Mouse (Mus musculus) A20 (cell line): ENCODE results near the gene Grb10.

Experiments used
- DNase-seq: peaks from one replicate; pipeline ENCODE4 v3.0.0-alpha.2; 2011; ENCODE audit warnings: low read depth, low spot score

Gene Grb10

GRCm38 (mm10) chr11:11970246-11970645, 68.2 kb downstream of the Grb10 start:
- no peak for DNase-seq

- DNase-seq, result no peak
Measured at GRCm38 (mm10) chr11:11968830-11969229, 69.7 kb downstream of the Grb10 start.

DNA sequence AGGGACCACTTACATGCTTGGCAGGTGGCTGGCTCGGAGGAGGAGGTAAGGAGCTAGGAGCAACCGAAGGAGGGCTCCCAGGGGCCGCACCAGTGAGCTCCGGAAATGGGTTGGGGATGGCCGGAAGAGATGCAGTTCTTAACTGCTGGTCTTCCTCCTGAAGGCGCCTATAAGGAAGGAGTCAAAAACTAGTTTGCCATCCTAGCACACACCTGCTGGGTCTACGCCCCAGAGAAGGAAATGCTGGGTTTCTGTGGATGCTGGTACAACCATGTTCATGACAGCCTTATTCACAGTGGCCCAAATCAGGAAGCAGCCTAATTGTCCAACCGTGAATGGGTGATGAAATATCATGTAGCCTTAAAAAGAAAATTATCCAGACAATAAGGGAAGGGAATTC, 71.0 kb downstream of the Grb10 start:
- DNase-seq, result no peak

DNA sequence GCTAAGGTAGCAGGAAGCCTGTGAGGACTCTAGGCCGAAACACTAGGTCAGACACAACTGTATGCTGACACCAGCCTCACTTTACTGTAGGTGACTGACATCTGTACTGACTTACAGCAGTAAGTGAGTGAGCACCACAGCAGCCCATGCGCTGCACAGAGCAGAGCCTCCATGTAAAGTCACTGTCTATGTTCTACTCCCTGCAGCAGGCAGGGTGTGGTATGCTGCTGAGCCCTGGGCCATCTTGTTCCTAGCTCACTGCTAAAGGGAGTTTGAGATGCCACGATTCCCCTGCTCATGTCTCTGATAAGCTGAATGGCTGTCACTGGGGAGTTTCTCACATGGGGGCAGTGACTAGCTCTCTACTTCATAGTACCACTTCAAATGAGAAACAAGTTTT, 72.3 kb downstream of the Grb10 start:
- no peak for DNase-seq

DNA sequence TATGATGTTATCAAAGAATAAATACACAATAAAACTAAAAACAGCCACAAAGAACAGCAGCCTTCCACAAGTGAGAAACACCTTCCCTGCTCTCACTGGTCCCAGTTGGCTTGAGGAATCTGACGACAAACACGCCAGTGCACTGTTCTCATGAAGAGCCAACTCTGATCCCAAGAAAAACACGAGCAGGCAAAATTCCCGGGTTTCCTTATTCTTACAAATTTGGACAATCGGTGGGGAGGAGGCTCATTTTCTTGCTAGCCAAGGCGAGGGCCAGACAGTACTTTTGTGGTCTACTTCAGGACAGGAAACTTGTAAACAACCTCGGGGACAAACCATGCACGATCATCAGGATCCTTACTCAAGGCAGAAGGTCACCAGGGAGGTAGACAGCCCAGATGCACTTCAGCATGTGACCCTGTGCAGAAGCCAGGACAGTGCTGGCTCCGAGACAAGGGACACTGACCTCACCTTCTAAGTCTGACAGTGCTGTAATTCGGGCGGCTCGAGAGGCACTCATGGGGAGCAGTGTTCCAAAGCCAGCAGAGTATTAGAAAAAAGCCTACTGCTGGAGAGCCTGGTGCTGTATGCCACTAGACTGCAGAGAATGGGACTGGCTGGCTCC, 72.9 kb downstream of the Grb10 start:
- DNase-seq, result no peak

DNA sequence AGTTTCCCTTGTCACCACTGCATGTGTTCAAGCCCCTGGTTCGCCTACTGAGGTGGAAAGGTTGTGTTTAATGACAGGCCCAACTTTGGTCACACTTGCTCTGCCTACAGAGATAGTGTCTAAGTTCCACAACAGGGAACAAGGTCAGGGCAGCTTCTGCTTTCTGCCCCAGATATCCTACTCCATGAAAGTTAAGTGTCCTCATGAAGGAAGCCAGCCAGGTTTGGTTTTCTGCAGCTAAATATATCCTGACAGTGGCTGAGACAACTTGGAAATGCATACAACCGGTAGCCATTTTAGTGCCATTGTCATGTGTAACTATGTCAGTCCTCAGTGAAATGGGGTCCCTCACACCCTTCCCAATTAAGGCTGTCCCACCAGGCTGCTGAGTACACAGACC, 73.8 kb downstream of the Grb10 start:
- no peak for DNase-seq

- no peak for DNase-seq
Measured at GRCm38 (mm10) chr11:11963587-11963986, 74.9 kb downstream of the Grb10 start.

GRCm38 (mm10) chr11:11963065-11963464, 75.4 kb downstream of the Grb10 start:
- DNase-seq, result no peak

GRCm38 (mm10) chr11:11962629-11962954, 75.9 kb downstream of the Grb10 start:
- no peak for DNase-seq

DNA sequence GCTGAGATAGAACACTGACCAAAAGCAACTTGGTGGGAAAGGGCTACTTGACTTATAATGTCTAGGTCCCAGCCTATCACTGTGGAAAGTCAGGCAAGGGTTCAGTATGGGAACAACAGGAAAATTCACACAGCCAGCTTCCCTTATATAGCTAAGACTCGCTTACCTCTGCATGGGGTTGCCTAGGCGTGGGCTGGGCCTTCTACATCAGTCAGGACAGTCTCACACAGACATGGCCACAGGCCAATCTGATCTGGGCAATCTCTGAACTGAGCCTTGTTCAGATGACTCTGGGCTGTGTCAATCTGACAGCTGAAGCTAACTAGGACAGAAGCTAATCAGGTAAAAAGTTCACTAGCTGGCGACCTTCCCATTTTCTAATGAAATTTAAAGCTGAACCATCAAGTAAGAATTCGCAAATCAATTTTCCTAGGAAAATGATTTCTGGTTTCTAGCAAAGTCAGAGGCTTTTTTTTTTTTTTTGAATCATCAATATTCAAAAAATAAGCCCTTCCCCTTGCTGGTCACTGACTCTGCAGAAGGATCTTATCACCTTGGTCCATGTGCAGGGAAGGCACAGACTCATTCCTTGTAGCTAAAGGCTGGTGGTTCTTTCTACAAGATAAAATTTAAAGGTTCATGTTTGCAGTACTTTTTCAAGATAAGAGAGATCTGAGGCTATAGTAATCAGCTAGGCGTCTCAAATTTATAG, 76.4 kb downstream of the Grb10 start:
- no peak for DNase-seq

GRCm38 (mm10) chr11:11960858-11961257, 77.6 kb downstream of the Grb10 start:
- DNase-seq, result no peak

DNA sequence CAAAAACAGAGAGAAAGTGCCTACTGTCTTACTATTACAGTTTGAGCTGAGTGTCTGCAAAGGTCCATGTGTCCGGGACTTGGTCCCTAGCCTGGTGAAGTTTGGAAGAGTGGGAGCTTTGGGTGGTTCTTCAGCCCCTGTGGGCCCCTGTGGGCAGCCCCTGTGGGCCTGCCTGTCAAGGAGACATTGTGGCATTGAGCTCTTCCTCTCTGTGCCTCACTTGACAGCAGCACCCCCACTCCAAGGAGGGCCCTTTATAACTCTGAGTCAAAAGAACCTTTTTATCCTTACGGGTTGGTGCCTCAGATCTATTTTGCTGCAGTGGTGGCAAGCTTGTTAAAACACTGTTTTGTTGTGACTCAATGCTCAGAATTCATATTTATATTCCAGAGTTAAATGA, 78.3 kb downstream of the Grb10 start:
- DNase-seq, result no peak

DNA sequence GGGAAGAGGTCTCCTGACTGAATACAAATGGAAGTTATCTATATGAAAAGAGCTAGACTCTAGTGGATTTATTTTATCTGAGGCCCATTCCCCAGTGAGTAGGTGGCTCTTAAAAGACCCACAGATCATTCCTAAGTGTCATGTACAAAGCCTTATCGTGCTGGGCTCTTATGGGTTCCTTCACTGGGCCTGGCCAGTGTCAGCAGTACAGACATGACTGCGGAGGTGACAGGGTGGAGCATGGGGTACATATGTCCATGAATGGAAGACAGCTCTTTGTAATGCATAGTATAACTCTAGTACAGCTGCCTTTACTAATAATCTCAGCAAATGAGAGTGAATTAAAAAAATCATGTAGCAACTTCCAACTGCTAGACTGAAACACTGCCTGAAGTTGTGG, 80.0 kb downstream of the Grb10 start:
- no peak for DNase-seq

- no peak for DNase-seq
Measured at GRCm38 (mm10) chr11:11958061-11958361, 80.5 kb downstream of the Grb10 start.

DNA sequence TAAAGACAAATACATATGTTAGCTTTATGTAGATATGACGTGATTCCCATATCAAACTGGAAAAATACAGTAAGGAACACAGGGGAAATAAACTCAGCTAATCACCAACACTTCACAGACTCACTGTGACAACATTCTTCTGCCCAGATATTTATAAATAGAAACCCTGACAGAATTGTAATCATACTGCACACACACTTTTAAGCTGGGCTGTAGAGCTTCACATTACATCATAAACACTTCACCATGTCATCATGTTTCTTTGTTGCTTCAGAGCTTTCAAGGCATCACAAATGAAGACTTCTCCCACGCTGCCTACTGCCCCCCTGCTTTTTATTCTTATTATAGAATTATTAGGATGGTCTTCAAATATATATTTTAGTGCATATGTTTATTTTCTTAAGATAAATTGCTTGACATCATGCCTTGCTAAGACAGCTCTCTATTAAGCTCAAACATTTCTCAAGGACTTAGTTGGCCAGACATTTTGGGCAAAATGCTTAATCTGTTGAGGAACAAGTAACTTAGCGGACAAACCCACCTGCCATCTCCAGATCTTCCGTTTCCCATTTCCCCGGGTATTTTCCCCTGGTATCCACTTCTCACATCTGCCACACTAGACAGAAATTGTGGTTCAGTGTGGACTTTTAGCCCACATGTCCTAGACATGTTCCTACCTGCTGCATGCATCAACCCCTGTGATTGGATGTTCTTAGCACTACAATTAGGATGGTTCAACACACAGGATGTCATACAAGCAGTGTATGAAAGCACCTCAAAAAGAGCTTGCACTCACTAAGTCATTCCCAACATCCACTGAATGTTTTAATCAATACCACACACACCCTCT, 81.0 kb downstream of the Grb10 start:
- DNase-seq, result no peak

GRCm38 (mm10) chr11:11955783-11956182, 82.7 kb downstream of the Grb10 start:
- no peak for DNase-seq

GRCm38 (mm10) chr11:11954606-11955005, 83.9 kb downstream of the Grb10 start:
- DNase-seq, result no peak

DNA sequence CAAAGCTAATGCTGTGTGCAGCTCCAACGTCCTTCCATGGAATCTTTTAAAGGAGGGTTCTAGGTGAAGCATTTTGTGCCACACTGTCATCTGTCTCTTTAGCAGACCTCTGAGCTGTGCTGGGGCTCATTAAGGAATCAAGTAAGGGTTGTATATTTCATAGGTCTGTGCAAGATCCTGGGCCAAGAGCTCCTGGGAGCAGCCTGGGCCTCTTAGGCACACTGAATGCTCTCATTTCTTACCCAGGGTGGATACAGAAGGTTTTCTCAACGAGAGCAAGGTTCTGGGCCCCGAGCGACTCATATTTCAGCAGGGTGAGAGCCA, 84.4 kb downstream of the Grb10 start:
- no peak for DNase-seq

DNA sequence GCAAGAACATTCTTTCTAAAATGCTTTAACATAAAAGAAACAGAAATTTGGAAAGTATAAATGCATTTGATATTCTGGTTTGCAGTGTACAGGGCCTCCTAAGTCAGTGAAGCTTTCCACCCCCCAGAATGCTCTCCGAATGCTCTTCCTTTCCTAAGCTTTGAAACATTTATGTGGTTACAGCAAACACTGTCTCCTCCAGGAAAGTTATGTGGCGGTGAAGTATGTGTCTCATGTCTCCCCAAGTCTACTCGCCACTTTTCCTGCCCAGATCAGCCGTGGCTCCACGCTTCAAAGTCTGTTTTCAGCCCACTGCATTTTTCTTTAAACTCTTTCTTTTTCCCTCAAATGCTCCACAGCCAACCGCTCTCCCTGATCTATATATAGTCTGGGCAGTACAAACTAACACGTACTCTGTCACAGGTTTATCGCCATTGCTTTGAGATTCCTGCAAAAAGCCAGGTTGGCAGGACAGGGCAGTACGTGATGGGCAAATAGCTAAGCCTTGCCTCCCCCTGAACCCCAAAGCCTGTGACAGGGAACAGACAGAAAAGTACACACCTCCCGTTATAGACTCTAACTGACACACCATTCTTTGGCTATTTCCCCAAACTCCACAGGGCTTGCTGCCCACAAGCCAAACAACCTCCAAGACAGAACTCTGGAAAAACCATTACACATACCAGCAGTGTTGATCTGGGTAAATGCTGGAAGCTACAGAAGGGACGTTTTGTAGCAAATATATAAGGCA, 84.9 kb downstream of the Grb10 start:
- DNase-seq, result no peak

- DNase-seq, result no peak
Measured at GRCm38 (mm10) chr11:11952569-11952968, 85.9 kb downstream of the Grb10 start.

DNA sequence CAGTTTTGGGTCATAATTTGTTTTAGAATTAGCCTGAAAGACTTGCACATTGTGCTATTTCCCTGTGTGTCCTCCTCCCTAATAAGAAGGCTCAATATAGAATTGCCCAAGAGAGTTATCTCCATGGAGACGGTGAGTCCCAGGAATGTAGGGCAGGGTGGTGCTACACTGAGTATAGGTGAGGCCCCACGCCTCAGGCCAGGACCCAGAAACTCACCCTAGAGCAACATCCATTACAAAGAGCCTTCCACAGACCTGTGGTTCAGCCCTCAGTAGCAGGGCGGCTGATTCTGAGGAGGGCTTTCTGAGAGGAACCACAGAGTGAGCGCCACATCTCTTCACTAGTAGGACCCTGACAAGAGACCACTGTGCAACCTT, 89.5 kb downstream of the Grb10 start:
- no peak for DNase-seq

- no peak for DNase-seq
Measured at GRCm38 (mm10) chr11:11948321-11948987, 90.0 kb downstream of the Grb10 start.
